Mouse (Mus musculus): ENCODE data around the gene Med20. TPM values are rescaled to one million over a fixed set of nuclear protein-coding genes. Genes with fewer than 3 reads are reported as not detected.
A peak's percentile ranks its signal among the peaks of the same experiment; 100 is the strongest.

Med20 gene
- polyA plus RNA-seq, 1 experiment from 2014 or later: 41.2 TPM

DNA sequence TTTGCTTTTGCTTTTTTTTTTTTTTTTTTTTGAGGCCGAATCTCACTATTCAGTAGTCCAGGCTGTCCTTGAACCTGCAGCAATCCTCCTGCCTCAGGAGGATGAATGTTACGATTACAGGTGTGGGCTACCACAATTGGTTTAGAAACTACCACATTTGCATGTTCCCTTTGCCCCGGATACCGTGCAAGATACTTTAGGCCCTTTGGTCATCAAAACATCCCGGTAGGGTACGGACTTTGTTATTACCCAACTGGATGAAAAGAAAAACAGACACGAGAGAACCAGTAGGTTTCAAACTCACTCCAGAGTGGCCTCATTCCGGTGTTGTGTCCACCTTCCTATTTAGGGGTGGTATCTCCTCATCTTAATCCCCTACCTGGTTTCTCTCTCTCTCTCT, 22.9 kb upstream of the Med20 start:
- H3K9me3 ChIP-seq: no peaks in the 10 kb centered on the region
- no peaks in the 10 kb centered on the region for H3K36me3 ChIP-seq
- WGBS: 88% methylated on average over 8 of the region's 8 CpGs
- H3K4me3 ChIP-seq: no peak overlapping the region
- H3K4me1 ChIP-seq (replicated peaks): peaks cover 8% of the 10 kb centered on the region
- no peak for DNase-seq (ENCODE audit: low spot score)
- no peaks in the 10 kb centered on the region for H3K27me3 ChIP-seq (ENCODE audit: insufficient read depth, poor library complexity, severe bottlenecking)
- H3K27ac ChIP-seq: no peak overlapping the region

DNA sequence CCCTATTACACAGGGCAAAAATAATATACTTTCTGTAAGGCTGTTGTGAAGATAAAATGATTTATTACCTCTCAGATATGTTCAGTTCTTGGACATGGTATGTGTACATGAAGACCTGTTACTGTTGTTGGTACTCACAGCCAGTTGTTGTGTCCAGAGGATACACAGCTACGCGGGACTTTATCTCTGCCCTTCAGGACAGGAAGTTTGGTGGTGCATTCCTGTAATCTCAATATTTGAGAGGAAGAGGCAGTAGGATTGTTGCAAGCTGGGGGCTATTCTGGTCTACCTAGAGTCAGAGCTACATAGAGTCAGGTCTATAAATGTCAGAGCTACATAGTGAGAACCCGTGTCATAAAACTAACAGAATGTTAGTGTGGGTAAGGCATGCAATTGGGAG, 20.3 kb upstream of the Med20 start:
- no peaks in the 10 kb centered on the region for H3K9me3 ChIP-seq
- peaks cover 31% of the 10 kb centered on the region for H3K4me1 ChIP-seq (replicated peaks)
- 92% methylated on average over 3 of the region's 3 CpGs for WGBS
- DNase-seq (ENCODE audit: low spot score): no peak
- H3K27ac ChIP-seq: no peak overlapping the region
- no peaks in the 10 kb centered on the region; the same call in 1 of the 2 replicates for H3K36me3 ChIP-seq
- no peaks in the 10 kb centered on the region for H3K27me3 ChIP-seq (ENCODE audit: insufficient read depth, poor library complexity, severe bottlenecking)
- H3K4me3 ChIP-seq: no peak overlapping the region

DNA sequence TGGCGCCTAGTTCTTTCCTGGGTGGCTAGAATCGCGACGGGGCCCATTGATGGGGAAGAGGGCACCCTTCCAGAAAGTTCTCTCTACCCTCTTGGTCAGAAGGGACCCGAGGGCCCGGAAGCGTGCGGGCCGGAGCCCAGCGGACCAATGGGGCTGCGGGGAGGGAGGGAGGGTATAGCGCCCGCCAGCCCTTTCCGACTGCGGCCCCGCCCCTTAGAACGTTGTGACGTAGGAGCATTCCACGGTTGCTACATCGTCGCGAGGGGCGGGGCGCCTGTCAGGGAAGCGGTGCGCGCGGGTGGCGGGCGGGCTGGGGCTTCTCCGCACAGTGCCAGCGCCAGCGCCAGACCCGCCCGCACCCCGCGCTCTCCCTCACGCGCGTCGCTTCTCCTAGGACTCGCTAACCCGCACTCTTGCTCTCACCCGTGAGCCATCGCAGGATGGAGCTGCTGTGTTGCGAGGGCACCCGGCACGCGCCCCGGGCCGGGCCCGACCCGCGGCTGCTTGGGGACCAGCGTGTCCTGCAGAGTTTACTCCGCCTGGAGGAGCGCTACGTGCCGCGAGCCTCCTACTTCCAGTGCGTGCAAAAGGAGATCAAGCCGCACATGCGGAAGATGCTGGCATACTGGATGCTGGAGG, 18.0 kb upstream of the Med20 start:
- H3K36me3 ChIP-seq: peaks cover 23% of the 10 kb centered on the region
- no peaks in the 10 kb centered on the region for H3K9me3 ChIP-seq
- peak overlapping the region; percentile 66 for H3K4me3 ChIP-seq
- peak overlapping the region; percentile 90 for H3K27ac ChIP-seq
- H3K27me3 ChIP-seq (ENCODE audit: insufficient read depth, poor library complexity, severe bottlenecking): no peaks in the 10 kb centered on the region
- peaks cover 50% of the 10 kb centered on the region for H3K4me1 ChIP-seq (replicated peaks)
- under 1% methylated on average over 63 of the region's 63 CpGs for WGBS
- peak; percentile 93 for DNase-seq (ENCODE audit: low spot score)

DNA sequence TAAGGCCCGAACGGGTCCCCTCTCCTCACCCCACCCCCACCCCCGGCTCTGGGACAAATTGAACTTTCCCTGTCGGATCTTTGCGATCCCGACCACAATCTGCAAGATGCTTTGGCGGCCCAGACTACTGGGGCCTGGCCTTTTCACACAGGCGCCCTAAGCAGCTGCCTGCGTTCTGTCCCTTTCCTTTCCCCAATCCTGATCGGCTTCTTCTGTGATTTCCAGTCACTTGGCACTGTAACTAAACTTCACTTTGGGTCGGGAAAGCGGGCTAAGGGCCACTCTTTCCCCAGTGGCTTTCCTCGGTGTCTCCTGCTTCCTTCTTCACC, 17.6 kb upstream of the Med20 start:
- Histone ChIP-seq H3K27me3 (ENCODE audit: insufficient read depth, poor library complexity, severe bottlenecking) (no peaks in the 10 kb centered on the region), H3K36me3 (peaks cover 27% of the 10 kb centered on the region), H3K27ac (peak overlapping the region; percentile 90), H3K4me1 (replicated peaks) (peaks cover 50% of the 10 kb centered on the region), H3K9me3 (no peaks in the 10 kb centered on the region), H3K4me3 (peak overlapping the region; percentile 66)
- under 1% methylated on average over 13 of the region's 13 CpGs for WGBS
- DNase-seq (ENCODE audit: low spot score): no peak

DNA sequence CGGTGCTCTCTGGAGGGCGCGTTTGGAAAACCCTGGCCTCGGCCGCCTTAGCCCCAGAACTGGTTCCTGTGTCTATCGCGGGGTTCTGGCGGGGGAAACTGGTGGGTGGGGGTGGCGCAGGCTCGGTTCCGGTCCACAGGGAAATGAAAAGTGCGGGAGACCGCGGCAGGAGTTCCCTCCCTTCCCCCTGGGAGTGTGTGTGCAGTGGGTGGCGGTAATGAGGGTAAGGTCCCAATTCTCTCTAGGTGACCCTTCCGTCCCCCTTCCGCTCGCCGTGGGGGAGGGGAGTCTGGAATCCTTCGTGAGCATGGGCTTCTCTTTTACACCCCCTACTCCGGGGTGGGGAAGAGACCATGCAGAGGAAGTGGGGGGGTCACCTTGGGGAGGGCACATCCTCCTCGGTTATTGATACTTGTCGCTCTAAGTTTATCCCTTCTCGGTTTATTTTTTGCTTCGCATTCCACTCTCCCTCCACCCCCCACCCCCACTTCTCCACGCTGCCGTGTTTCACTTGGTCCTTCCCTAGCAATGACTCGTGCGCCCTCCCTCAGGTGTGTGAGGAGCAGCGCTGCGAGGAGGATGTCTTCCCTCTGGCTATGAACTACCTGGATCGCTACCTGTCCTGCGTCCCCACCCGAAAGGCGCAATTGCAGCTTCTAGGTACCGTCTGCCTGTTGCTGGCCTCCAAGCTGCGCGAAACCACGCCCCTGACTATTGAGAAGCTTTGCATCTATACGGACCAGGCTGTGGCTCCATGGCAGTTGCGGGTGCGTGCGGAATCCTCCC, 17.0 kb upstream of the Med20 start:
- peaks cover 33% of the 10 kb centered on the region for H3K36me3 ChIP-seq
- no peaks in the 10 kb centered on the region for H3K9me3 ChIP-seq
- H3K4me3 ChIP-seq: peak overlapping the region; percentile 66
- no peaks in the 10 kb centered on the region for H3K27me3 ChIP-seq (ENCODE audit: insufficient read depth, poor library complexity, severe bottlenecking)
- H3K4me1 ChIP-seq (replicated peaks): peaks cover 50% of the 10 kb centered on the region
- peak; percentile 61 for DNase-seq (ENCODE audit: low spot score)
- peak overlapping the region; percentile 90 for H3K27ac ChIP-seq
- under 1% methylated on average over 43 of the region's 43 CpGs for WGBS

DNA sequence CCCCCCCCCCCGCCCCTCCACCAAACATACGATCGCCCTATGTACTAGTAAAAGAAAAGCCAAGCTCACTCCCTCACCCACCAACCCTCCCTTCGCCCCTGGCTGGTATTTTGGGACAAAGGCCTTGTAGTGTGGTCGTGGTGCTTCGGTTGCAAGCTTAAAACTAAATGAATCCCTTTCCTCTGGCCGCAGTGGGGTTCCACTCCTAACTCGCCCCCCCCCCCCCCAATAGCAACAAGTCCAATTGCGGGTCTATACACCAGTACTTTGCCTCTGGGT, 16.5 kb upstream of the Med20 start:
- Histone ChIP-seq H3K4me1 (replicated peaks) (peaks cover 50% of the 10 kb centered on the region), H3K4me3 (peak overlapping the region; percentile 66), H3K27ac (peak overlapping the region; percentile 90), H3K36me3 (peaks cover 38% of the 10 kb centered on the region), H3K9me3 (no peaks in the 10 kb centered on the region), H3K27me3 (ENCODE audit: insufficient read depth, poor library complexity, severe bottlenecking) (no peaks in the 10 kb centered on the region)
- no peak for DNase-seq (ENCODE audit: low spot score)
- 1% methylated on average over 9 of the region's 9 CpGs for WGBS

DNA sequence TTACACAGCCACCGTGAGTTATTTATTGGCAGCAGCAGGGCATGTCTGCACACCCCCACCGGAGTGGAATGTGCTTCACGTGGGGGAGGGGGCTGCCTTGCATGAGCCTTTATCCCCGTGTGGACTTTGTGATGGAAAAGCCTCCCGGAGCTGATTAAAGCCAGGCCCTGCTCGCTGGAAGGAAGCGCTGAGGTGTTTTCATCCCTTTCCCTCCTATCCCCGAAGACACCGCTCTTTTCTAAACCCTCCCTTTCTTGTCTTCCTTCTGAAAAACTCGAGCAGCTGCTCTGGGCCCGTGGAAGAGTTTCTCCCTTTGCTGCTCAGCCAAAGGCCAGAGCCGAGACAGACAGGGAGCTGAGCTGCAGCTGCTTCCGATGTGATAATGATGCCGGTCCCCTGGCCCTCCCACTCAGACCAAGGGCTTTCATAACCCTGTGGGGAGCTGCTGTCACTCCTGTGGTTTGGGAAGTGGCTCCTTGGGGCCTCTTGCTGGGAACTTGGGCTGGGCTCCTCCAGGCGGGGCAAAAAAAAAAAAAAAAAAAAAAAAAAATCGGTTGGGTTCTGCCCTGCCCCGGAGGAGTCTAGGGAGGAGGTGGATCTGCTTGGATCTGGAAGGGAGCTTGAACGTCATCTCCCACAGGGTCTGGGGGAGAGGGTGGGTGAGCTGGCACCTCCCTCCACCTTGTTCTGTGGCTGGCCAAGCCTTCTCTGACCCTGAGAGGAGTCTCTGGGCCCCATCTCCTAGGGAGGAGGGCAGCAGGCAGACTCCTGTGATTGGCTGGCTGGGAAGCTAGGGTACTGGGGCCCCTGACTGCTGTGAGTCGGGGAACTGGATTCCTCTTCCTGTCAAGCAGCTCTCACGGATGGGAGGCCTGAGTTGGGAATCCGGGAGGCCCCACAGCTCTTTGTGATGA, 15.9 kb upstream of the Med20 start:
- H3K4me3 ChIP-seq: peak overlapping the region; percentile 66
- H3K36me3 ChIP-seq: peaks cover 44% of the 10 kb centered on the region
- DNase-seq (ENCODE audit: low spot score): peak; percentile 85
- peaks cover 50% of the 10 kb centered on the region for H3K4me1 ChIP-seq (replicated peaks)
- H3K27ac ChIP-seq: peak overlapping the region; percentile 90
- H3K27me3 ChIP-seq (ENCODE audit: insufficient read depth, poor library complexity, severe bottlenecking): no peaks in the 10 kb centered on the region
- no peaks in the 10 kb centered on the region for H3K9me3 ChIP-seq
- under 1% methylated on average over 21 of the region's 21 CpGs for WGBS

DNA sequence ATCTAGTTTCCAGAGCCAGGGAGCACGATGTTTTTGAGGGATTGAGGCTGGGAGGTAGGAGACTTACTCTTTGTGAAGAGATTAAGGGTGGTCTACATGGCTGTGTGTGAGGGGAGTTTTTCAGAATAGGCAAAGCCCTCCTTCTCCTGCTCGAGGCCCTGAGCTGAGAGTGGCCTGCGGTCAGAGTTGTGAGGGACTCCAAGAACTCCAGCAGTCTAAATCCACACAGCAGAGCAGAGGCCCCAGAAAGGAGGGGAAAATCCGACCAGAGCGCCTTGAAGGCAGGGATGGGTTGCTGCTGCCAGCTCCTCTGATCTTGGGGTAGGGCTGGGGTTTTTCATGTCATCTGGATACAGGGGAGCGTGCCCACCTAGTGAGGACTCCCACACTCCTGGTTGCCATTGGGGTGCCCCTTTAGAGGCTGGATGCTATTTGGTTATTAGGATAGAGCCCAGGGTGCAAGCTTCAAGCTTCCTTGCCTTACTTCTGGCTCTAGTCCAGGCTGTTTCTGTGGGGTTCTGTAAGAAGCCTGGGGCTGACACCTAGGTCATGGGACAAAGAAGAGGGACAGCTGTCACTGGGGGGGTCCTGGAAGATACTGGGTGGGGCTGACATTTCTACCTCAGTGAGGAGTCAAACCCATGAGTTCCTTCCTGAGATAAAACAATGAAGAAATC, 15.1 kb upstream of the Med20 start:
- H3K4me3 ChIP-seq: peak overlapping the region; percentile 66
- DNase-seq (ENCODE audit: low spot score): no peak
- no peaks in the 10 kb centered on the region for H3K27me3 ChIP-seq (ENCODE audit: insufficient read depth, poor library complexity, severe bottlenecking)
- peak overlapping the region; percentile 90 for H3K27ac ChIP-seq
- peaks cover 50% of the 10 kb centered on the region for H3K4me1 ChIP-seq (replicated peaks)
- WGBS: 32% methylated on average over 6 of the region's 6 CpGs
- no peaks in the 10 kb centered on the region for H3K9me3 ChIP-seq
- H3K36me3 ChIP-seq: peaks cover 52% of the 10 kb centered on the region

DNA sequence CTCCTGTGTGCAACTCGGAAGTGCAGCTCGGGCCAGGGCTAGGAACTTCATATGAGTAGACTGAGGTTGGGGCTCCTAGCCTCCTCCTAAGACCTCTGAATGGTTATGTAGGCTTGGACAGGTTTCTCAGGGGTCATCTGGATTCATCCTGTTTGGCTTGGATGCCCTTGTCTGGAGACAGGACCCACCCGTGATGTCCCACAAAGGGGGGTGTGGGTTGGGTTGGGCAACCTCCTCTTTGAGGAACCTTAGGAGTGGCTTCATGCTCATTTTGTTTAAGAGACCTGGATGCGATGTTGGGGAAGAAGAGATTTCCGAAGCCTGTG, 14.6 kb upstream of the Med20 start:
- DNase-seq (ENCODE audit: low spot score): no peak
- peaks cover 57% of the 10 kb centered on the region for H3K36me3 ChIP-seq
- peak overlapping the region; percentile 90 for H3K27ac ChIP-seq
- no peaks in the 10 kb centered on the region for H3K9me3 ChIP-seq
- no peaks in the 10 kb centered on the region for H3K27me3 ChIP-seq (ENCODE audit: insufficient read depth, poor library complexity, severe bottlenecking)
- WGBS: 80% methylated on average over 5 of the region's 5 CpGs
- H3K4me1 ChIP-seq (replicated peaks): peaks cover 50% of the 10 kb centered on the region
- H3K4me3 ChIP-seq: peak overlapping the region; percentile 66

DNA sequence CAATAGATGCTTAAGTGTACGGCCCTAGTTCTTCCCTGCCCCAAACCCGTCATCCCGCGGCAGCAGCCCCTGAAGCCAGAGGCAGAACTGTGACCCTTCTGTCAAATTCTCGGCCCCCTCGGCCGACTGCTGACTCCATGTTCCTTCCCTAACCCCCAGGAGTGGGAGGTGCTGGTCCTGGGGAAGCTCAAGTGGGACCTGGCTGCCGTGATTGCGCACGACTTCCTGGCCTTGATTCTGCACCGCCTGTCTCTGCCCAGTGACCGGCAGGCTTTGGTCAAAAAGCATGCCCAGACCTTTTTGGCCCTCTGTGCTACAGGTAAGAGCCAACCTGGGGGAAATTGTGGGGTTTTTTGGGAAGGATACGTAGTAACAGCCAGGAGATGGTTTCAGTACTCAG, 14.1 kb upstream of the Med20 start:
- H3K4me3 ChIP-seq: peak overlapping the region; percentile 30
- H3K9me3 ChIP-seq: no peaks in the 10 kb centered on the region
- peak overlapping the region; percentile 90; the same call in 1 of the 2 replicates for H3K27ac ChIP-seq
- H3K27me3 ChIP-seq (ENCODE audit: insufficient read depth, poor library complexity, severe bottlenecking): no peaks in the 10 kb centered on the region
- H3K4me1 ChIP-seq (replicated peaks): peaks cover 50% of the 10 kb centered on the region
- H3K36me3 ChIP-seq: peaks cover 62% of the 10 kb centered on the region
- DNase-seq (ENCODE audit: low spot score): no peak
- WGBS: 76% methylated on average over 13 of the region's 13 CpGs

DNA sequence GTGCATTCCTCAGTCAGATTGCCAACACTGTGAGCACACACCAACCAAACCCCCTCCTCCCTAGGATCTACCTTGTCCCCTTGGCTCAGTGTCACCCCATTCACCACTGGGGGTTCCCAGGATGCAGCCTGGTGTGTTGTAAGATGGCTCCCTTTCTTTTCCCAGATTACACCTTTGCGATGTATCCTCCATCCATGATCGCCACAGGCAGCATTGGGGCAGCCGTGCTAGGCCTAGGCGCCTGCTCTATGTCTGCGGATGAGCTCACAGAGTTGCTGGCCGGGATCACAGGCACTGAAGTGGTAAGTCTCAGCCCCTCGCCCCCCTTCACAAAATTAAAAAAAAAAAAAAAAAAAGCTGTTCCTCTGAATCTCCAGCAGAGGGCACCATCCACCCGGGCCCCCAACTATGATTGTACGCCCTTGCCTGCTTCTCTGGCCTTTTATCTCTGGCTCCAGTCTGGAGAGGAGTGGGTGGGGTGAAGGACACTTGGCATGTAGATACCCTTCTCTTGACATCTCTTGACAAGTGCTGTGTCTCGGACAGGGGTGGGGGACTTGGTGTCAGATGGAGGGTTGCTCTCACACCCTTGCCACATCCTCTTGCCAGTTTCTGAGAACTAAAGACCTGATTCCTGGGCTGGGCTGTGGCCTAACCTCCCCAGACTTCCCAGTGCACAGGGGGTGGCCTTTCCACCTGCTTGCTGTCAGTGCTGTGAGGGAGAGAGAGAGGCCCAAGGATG, 13.4 kb upstream of the Med20 start:
- Histone ChIP-seq H3K27me3 (ENCODE audit: insufficient read depth, poor library complexity, severe bottlenecking) (no peaks in the 10 kb centered on the region), H3K4me3 (0 out of 2 replicates have a peak overlapping the region, but pooled peaks have one; percentile 30), H3K27ac (peak overlapping the region; percentile 90), H3K4me1 (replicated peaks) (peaks cover 46% of the 10 kb centered on the region), H3K36me3 (peaks cover 69% of the 10 kb centered on the region), H3K9me3 (no peaks in the 10 kb centered on the region)
- DNase-seq (ENCODE audit: low spot score): peak; percentile 38
- WGBS: 27% methylated on average over 10 of the region's 10 CpGs

Data from hindbrain, embryonic 10.5 days (tissue).